Mouse (Mus musculus): Measurements from ENCODE around the gene Sdk2.

DNA sequence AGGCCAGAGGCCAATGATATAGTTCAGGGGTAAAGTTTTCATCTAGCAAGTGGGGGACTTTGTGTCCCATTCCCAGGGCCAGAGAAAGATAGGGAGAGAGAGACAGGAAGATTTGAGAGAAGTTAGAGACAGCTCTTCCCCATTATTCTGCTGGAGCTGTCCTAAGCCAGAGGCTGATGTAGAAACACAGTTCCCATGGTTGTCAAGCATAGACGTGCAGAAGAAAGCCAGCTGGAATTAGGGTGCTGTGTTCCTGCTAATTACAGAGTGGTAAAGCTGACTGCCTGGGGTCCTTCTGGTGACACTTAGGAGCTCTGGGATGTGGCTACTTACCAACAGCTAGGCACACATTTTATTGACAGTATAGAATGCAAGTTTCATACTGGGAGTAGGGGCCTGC is 277.7 kb downstream of the Sdk2 start:
- TF ChIP-seq CTCF (IDR thresholded peaks at IDR 0.05) (no peak), EP300 (IDR thresholded peaks at IDR 0.05) (peak; percentile 24; the same call in 1 of the 2 replicates)
